Mouse (Mus musculus) forebrain, embryonic 11.5 days (tissue): ENCODE measurements around the gene Jund. TPM values are rescaled to one million over a fixed set of nuclear protein-coding genes. Genes with fewer than 3 reads are reported as not detected.

Experiments used
- ATAC-seq: fragments of 200-750 bp; cut with Nextera tagmentation; replicated peaks from 2 replicates; pipeline ENCODE4 v1.8.0; 2017; ENCODE audit warnings: moderate TSS enrichment; ENCODE audit not compliant: low FRiP score
- DNase-seq: peaks from one replicate; pipeline ENCODE4 v3.0.0-alpha.2; 2017; ENCODE audit warnings: low spot score
- H3K27ac ChIP-seq: fragments of 300-500 bp; sonication (generic); 2 replicates; pipeline ENCODE4 v1.5.1; 2014; ENCODE audit warnings: low read depth, low read length
- H3K27me3 ChIP-seq: fragments of 300-500 bp; sonication (generic); 2 replicates; pipeline ENCODE4 v1.6.1; 2014; ENCODE audit warnings: mild to moderate bottlenecking, low read length, mixed read lengths; ENCODE audit not compliant: control insufficient read depth, insufficient read depth
- H3K36me3 ChIP-seq: fragments of 300-500 bp; sonication (generic); 2 replicates; pipeline ENCODE4 v1.6.1; 2014; ENCODE audit warnings: mild to moderate bottlenecking, low read length, moderate library complexity, mixed read lengths; ENCODE audit not compliant: control insufficient read depth, insufficient read depth
- H3K4me1 ChIP-seq: fragments of 300-500 bp; sonication (generic); replicated peaks from 2 replicates; pipeline ENCODE4 v1.6.1; 2014; ENCODE audit warnings: low read length, mixed read lengths; ENCODE audit not compliant: control insufficient read depth, insufficient read depth
- H3K4me2 ChIP-seq: fragments of 300-500 bp; sonication (generic); 2 replicates; pipeline ENCODE4 v1.6.1; 2014; ENCODE audit warnings: low read depth, mild to moderate bottlenecking, low read length, moderate library complexity, mixed read lengths; ENCODE audit not compliant: severe bottlenecking
- H3K4me3 ChIP-seq: fragments of 300-500 bp; sonication (generic); 2 replicates; pipeline ENCODE4 v1.5.1; 2014; ENCODE audit warnings: low read depth, low read length
- H3K9ac ChIP-seq: fragments of 300-500 bp; sonication (generic); 2 replicates; pipeline ENCODE4 v1.6.1; 2014; ENCODE audit warnings: low read length
- H3K9me3 ChIP-seq: fragments of 300-500 bp; sonication (generic); 2 replicates; pipeline ENCODE4 v1.6.1; 2016; ENCODE audit warnings: low read length, mixed read lengths; ENCODE audit not compliant: control insufficient read depth
- WGBS: fragments of 180-500 bp; shearing (Covaris S2); extraction: QIAGEN DNeasy Blood & Tissue Kit; methylation state at CpG from one replicate; pipeline ENCODE4 v1.1.7; 2014; 5-methylcytosine and 5-hydroxymethylcytosine counted together
- polyA plus RNA-seq: library from polyadenylated mRNA; unstranded; fragments of >200 nt; fragmentation: Nextera tagmentation; extraction: Ambion mirVana; gene quantifications from 2 replicates; pipeline ENCODE4 v1.2.1, GENCODE M21; 2014

The Jund gene
- polyA plus RNA-seq, 1 experiment from 2014 or later, result 128 TPM

DNA sequence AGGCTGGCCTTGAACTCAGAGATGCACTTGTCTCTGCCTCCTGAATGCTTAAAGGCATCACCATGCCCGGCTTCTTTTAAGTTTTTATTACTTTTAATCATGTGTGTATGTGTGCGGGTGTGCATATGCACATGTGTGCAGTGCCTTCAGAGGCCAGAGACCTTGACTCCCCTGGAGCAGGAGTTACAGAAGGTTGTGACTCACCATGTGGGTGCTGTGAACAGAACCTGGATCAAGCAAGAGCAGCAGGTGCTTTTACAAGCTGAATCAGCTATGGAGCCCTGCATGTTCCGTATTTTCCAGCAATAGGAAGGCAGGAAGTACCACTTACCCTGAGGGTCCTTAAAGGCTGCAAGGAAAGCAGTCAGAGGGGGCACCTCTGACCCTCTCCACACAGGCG, 7.5 kb upstream of the Jund start:
- H3K36me3 ChIP-seq, result no peaks in the 10 kb centered on the region
- peak overlapping the region; percentile 21 for H3K4me3 ChIP-seq
- no peaks in the 10 kb centered on the region for H3K27me3 ChIP-seq
- no peaks in the 10 kb centered on the region for H3K9me3 ChIP-seq
- H3K4me2 ChIP-seq, result peak overlapping the region; percentile 46; the same call in 1 of the 2 replicates
- DNase-seq (no peak), ATAC-seq (no peak)
- 55% methylated on average over 4 of the region's 4 CpGs for WGBS
- H3K4me1 ChIP-seq, result peaks cover 19% of the 10 kb centered on the region
- H3K27ac ChIP-seq, result peak overlapping the region; percentile 86
- H3K9ac ChIP-seq, result peak overlapping the region; percentile 76

DNA sequence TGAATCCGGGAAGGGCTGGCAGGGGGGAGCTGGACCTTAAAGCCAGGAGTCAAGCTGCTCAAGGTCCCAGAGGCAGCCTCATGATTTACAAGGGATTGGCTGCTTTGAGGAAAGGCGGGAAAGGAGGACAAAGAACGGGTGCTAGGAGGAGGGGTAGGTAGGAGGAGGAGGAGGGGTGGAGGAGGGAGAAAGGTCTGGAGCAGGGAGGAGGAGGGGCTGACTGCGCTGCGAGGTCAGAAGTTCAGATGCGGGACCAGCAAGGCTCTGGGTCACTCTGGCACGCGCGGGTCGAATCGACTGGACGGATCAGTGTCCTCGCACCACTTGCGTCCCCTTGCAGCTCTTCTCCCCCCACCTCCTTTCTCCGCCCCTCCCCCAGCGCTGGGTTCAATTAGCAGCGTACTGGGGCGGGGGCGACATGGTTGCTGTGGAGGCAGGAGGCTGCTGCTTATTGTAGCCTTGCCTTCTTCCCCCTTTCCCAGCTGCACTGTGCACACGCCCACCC, 7.0 kb upstream of the Jund start:
- no peaks in the 10 kb centered on the region for H3K9me3 ChIP-seq
- WGBS, result under 1% methylated on average over 20 of the region's 20 CpGs
- H3K27ac ChIP-seq, result peak overlapping the region; percentile 86
- peak overlapping the region; percentile 46; the same call in 1 of the 2 replicates for H3K4me2 ChIP-seq
- peak overlapping the region; percentile 76 for H3K9ac ChIP-seq
- peak; percentile 75 for ATAC-seq
- H3K4me3 ChIP-seq, result peak overlapping the region; percentile 21
- peaks cover 25% of the 10 kb centered on the region for H3K4me1 ChIP-seq
- H3K27me3 ChIP-seq, result no peaks in the 10 kb centered on the region
- DNase-seq, result peak; percentile 89
- no peaks in the 10 kb centered on the region for H3K36me3 ChIP-seq

DNA sequence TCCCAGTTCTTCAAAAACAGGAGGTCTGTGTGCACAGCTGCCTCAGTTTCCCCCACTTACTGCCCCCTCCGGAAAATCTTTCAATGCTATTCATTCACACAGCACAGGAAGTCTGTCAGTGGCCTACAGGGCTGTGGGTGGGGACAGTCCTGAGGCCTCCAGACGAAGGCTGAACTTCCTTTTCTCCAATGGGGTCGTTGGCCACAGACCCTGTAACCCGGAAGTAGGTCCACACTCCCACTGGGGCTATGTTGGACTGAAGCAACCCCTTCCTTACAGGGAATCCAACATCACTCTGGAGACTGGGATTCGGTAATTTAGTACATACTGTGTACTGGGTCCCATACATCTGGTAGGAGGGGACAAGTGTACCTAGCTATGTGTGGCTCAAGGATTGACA, 5.1 kb upstream of the Jund start:
- WGBS, result 85% methylated on average over 5 of the region's 5 CpGs
- Histone ChIP-seq H3K4me3 (no peak overlapping the region), H3K9me3 (no peaks in the 10 kb centered on the region), H3K36me3 (no peaks in the 10 kb centered on the region), H3K4me1 (peaks cover 39% of the 10 kb centered on the region), H3K4me2 (no peak overlapping the region), H3K9ac (no peak overlapping the region), H3K27ac (no peak overlapping the region; the same call in 1 of the 2 replicates), H3K27me3 (no peaks in the 10 kb centered on the region)
- no peak for ATAC-seq
- no peak for DNase-seq

DNA sequence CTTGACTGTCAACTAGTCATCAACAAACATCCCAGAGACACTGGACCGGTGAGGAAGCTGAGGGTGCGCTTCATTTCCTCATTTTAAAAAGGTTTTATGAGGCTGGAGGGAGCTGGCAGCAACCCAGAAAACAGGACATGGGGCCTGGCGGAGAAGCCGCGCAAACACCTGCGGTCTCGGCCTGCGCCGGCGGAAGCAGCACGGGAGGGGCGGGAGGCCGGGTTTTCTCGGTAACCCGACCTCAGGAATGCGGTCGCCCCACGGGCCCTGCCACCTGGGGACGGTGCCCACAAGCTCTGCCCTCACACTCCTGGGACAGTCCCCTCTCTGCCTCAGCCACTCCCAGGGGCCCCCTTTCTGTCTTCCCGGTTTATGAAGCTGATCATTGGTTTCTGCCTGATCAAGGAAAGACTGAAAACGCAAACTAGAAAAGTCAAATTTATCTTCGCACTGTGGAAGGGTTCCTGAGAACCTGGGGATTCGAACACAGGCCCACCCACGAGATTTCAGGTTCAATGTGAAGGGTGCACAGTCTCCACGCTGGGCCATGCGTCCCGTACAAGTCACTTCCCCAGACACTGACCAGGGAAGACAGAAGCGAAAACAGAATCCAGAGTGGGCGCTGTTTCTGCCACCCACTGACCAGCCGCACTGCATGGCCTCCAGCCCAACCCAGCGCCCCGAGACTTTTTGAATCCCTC, 3.3 kb upstream of the Jund start:
- Histone ChIP-seq H3K9me3 (no peaks in the 10 kb centered on the region), H3K4me1 (peaks cover 39% of the 10 kb centered on the region), H3K36me3 (no peaks in the 10 kb centered on the region), H3K27ac (0 out of 2 replicates have a peak overlapping the region, but pooled peaks have one; percentile 44), H3K27me3 (no peaks in the 10 kb centered on the region), H3K4me3 (no peak overlapping the region), H3K4me2 (no peak overlapping the region; the same call in 1 of the 2 replicates), H3K9ac (peak overlapping the region; percentile 56)
- ATAC-seq (no peak), DNase-seq (no peak)
- WGBS, result 31% methylated on average over 32 of the region's 32 CpGs

DNA sequence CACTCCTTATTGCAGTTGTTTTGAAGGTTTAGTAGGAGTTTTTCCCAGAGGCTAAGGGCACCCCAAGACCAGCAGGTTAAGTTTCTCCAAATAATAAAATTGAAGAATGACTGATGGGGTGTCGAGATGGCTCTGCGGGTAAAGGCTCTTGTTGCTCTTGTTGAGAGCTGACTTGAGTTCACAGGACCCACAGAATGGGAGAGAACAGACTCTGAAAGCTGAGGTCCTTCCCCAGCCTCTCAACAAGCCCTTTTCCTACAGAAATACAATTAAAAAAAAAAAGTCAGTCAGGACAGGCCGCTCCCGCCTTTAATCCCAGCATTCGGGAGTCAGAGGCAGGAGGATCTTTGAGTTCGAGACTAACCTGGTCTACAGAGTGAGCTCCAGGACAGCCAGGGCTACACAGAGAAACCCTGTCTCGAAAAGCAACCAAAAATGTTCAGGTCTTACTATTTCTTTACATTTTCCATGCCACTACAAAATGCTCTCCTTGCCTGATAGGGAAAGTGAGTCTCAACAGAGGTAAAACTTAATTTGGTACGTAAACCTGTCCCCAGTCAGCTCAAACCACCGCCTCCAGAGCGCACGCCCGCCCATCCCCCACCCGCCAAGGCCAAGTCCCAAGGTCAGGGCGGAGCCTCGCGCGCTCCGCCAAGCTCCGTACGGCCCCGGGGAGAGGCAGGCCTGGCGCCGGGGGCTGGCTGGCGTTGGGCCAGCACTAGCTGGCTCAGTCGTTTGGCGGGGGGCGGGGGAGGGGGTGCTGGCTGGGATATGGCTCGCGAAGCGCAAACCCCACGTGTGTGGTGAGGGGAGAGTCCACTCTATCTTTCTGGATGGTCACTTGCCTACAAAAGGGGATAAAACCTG, 2.5 kb upstream of the Jund start:
- Histone ChIP-seq H3K4me2 (peak overlapping the region; percentile 48), H3K27ac (peak overlapping the region; percentile 44), H3K9ac (peak overlapping the region; percentile 56), H3K4me3 (peak overlapping the region; percentile 11; the same call in 1 of the 2 replicates), H3K4me1 (peaks cover 40% of the 10 kb centered on the region), H3K36me3 (no peaks in the 10 kb centered on the region), H3K9me3 (no peaks in the 10 kb centered on the region), H3K27me3 (no peaks in the 10 kb centered on the region)
- 7% methylated on average over 31 of the region's 31 CpGs for WGBS
- DNase-seq (peak; percentile 89), ATAC-seq (0 out of 2 replicates have a peak, but pooled peaks have one; percentile 5)

DNA sequence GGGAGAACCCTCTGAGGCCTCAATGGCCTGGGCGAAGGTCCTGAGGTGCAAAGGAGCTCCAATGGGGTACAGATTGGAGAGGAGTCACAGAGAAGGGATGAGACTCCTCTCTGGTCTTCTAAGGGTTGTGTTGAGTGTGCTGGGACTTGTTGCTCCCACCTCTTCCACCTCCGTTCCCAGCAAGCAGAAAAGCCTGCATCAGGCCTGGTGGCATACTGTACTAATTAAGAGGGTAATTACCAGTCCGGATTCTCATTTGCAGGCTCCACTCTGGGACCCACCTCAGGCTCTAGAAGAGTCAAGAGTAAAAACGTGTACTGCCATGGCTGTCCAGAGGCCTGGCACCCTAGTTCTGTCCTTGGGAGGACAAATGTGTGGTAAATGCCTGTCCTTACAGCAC, 1.8 kb upstream of the Jund start:
- WGBS, result 47% methylated on average over 4 of the region's 4 CpGs
- Histone ChIP-seq H3K27ac (peak overlapping the region; percentile 44), H3K4me2 (peak overlapping the region; percentile 48), H3K27me3 (no peaks in the 10 kb centered on the region), H3K4me3 (peak overlapping the region; percentile 11; the same call in 1 of the 2 replicates), H3K9ac (peak overlapping the region; percentile 56), H3K36me3 (no peaks in the 10 kb centered on the region), H3K9me3 (no peaks in the 10 kb centered on the region), H3K4me1 (peaks cover 39% of the 10 kb centered on the region)
- DNase-seq, result no peak
- no peak for ATAC-seq

DNA sequence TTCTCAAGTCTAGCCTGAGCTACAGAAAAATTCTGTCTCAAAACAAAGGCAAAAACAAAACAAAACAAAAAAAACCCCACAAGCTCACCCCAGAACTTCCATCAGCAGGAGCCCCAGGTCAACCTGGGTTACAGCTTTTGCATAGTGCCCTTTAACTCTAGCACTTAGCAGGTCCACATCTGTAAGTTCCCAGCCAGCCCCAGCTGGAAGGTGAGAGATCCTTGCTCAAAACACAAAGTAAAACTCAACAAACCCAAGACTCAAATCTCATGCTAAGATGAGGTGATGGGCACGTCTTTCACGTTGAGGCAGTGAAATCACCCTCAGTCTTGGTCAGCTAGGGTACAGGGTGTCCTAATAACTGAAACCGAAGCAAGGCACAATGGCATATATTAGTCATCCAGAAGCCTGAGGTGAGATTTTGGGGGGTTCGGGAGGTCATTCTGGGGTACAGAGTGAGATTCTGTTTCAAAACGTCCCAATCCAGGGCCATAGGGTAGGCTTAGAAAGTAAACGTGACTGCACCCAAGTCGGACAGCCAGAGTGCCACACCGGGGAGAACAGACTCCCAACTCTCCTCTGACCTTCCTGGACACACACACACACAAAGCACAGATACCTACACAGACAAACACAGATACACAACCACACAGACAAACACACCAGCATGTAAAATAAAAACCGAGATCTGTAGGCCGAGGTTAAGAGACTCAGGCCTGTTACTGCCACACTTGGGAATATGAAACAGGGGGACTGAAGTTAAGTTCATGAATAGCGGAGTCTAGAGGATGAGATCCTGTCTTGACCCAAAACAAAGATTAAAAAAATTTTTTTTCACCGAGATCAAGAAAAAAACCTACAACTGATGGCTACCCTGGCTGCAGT, 1.1 kb upstream of the Jund start:
- Histone ChIP-seq H3K4me1 (peaks cover 35% of the 10 kb centered on the region), H3K4me3 (peak overlapping the region; percentile 91)
- ATAC-seq, result no peak

More for the DNA sequence above, 1.1 kb upstream of the Jund start:
- no peak for DNase-seq
- H3K4me2 ChIP-seq, result peak overlapping the region; percentile 71
- H3K27ac ChIP-seq, result peak overlapping the region; percentile 72
- H3K9me3 ChIP-seq, result no peaks in the 10 kb centered on the region
- no peaks in the 10 kb centered on the region for H3K27me3 ChIP-seq
- H3K9ac ChIP-seq, result no peak overlapping the region; the same call in none of the 2 replicates
- no peaks in the 10 kb centered on the region for H3K36me3 ChIP-seq
- WGBS, result 76% methylated on average over 12 of the region's 12 CpGs
